Mouse (Mus musculus) bone marrow, adult 2 months (tissue): Measurements from ENCODE around the gene Spink4. TPM values are rescaled to one million over a fixed set of nuclear protein-coding genes. Genes with fewer than 3 reads are reported as not detected.

Experiments used
- H3K27ac ChIP-seq: fragments of 200-500 bp; 2 replicates; pipeline ENCODE4 v1.5.1; 2012; ENCODE audit warnings: low read depth, mild to moderate bottlenecking, control low read depth, inconsistent platforms, low read length; ENCODE audit not compliant: control insufficient read depth, poor library complexity, insufficient read depth
- H3K4me1 ChIP-seq: fragments of 200-500 bp; 2 replicates; pipeline ENCODE4 v1.6.1; 2011; ENCODE audit warnings: low read length; ENCODE audit not compliant: control insufficient read depth, insufficient read depth
- H3K4me3 ChIP-seq: fragments of 200-500 bp; replicated peaks from 2 replicates; pipeline ENCODE3; 2011; ENCODE audit warnings: mild to moderate bottlenecking, low read depth, low read length, control low read depth; ENCODE audit not compliant: control insufficient read depth
- CTCF ChIP-seq: fragments of 200-500 bp; IDR thresholded peaks from 2 replicates; pipeline ENCODE4 v1.5.1; 2011; ENCODE audit warnings: low read length, control low read depth; ENCODE audit not compliant: control insufficient read depth, insufficient read depth
- POLR2A ChIP-seq: fragments of 200-500 bp; IDR thresholded peaks from 2 replicates; pipeline ENCODE4 v1.6.1; 2011; ENCODE audit warnings: low read depth, mild to moderate bottlenecking, control low read depth, low read length, borderline replicate concordance; ENCODE audit not compliant: control insufficient read depth
- WGBS: fragments of 180-500 bp; shearing (Covaris S2); methylation state at CpG from one replicate; pipeline ENCODE4 v1.1.7; 2018; 5-methylcytosine and 5-hydroxymethylcytosine counted together
- polyA plus RNA-seq: library from polyadenylated mRNA; stranded (reverse); fragments of >200 nt; gene quantifications from 2 replicates; pipeline ENCODE4 v1.2.4, GENCODE M21; 2011; ENCODE audit warnings: low replicate concordance; ENCODE audit not compliant: missing spikeins, insufficient read depth, insufficient read length

Spink4 gene
- polyA plus RNA-seq, 1 experiment, result not detected

DNA sequence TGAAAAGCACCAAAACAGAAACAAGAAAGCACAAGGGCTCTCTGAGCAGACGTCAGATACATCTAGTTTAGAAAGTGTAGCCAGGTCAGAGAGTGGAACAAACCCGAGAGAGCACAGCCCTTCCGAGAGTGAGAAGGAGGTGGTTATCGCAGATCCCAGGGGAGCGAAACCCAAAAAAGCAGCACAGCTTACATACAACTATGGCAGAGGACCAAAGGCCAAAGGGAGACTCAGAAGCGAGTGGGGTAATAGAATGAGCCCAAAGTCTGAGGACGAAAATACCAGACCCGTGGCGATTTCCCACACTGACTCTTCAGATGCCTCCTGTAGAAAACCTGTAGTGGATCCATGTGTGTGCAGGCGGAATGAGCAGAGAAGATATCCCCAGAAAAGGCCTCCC is 56.8 kb downstream of the Spink4 start:
- TF ChIP-seq CTCF (no peak), POLR2A (no peak)
- no peaks in the 10 kb centered on the region; the same call in 1 of the 2 replicates for H3K4me1 ChIP-seq
- no peak overlapping the region for H3K27ac ChIP-seq
- 88% methylated on average over 10 of the region's 10 CpGs for WGBS
- H3K4me3 ChIP-seq, result no peak overlapping the region

DNA sequence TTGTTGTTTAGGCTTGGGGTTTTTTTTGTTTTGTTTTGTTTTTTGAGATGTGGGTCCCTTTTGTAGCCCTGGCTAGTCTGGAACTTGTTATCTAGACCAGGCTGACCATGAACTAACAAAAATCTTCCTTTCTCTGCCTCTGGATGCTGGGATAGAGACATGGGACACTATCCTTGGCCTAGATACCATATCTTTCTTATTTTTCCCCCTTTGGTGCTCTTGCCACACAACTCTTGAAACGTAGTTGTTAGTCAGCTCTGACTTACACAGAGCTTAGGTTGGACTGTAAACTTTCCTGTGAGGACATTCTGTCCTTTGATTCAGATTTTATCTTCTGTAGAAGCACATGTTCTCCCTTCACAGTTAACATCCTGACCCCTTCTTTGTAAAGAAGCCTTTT is 59.6 kb downstream of the Spink4 start:
- H3K4me1 ChIP-seq, result no peaks in the 10 kb centered on the region; the same call in 1 of the 2 replicates
- H3K4me3 ChIP-seq, result no peak overlapping the region
- no peak overlapping the region for H3K27ac ChIP-seq
- TF ChIP-seq CTCF (no peak), POLR2A (no peak)
- WGBS, result 80% methylated on average over 1 of the region's 1 CpGs

Other genes with a start within 250 kb of the Spink4 start
- 7.5 and 17.3 TPM in 2 replicates for gene Aptx, start 216.9 kb upstream of the Spink4 start, polyA plus RNA-seq
- 60.8 and 84.2 TPM in 2 replicates for gene Dnaja1, start 197.9 kb upstream of the Spink4 start, polyA plus RNA-seq
- 24.4 and 41.9 TPM in 2 replicates for gene Smu1, start 162.1 kb upstream of the Spink4 start, polyA plus RNA-seq
- 32.2 and 44.4 TPM in 2 replicates for gene B4galt1, start 66.0 kb upstream of the Spink4 start, polyA plus RNA-seq
- 144 and 216 TPM in 2 replicates for gene Bag1, start 28.2 kb downstream of the Spink4 start, polyA plus RNA-seq
- gene Chmp5, start 28.4 kb downstream of the Spink4 start, polyA plus RNA-seq, result 28.2 and 49.0 TPM in 2 replicates
- 37.5 and 46.1 TPM in 2 replicates for gene Nfx1, start 50.9 kb downstream of the Spink4 start, polyA plus RNA-seq
- 0.70 and 1.1 TPM in 2 replicates for gene Aqp7, start 128.1 kb downstream of the Spink4 start, polyA plus RNA-seq
- 0.92 and 12.0 TPM in 2 replicates for gene Aqp3, start 178.1 kb downstream of the Spink4 start, polyA plus RNA-seq
- 7.5 and 10.0 TPM in 2 replicates for gene Nol6, start 204.4 kb downstream of the Spink4 start, polyA plus RNA-seq
- 41.2 and 44.4 TPM in 2 replicates for gene Ube2r2, start 215.7 kb downstream of the Spink4 start, polyA plus RNA-seq